Mouse (Mus musculus) midbrain, embryonic 16.5 days (tissue): ENCODE results near the gene Magi1. TPM values are rescaled to one million over a fixed set of nuclear protein-coding genes. Genes with fewer than 3 reads are reported as not detected.

Experiments
- ATAC-seq: fragments of 200-750 bp; cut with Nextera tagmentation; 2 replicates; pipeline ENCODE4 v1.8.0; 2017; ENCODE audit warnings: moderate TSS enrichment
- H3K27ac ChIP-seq: fragments of 300-500 bp; sonication (generic); 2 replicates; pipeline ENCODE4 v1.5.1; 2014; ENCODE audit warnings: mild to moderate bottlenecking, low read length, mixed read lengths
- H3K27me3 ChIP-seq: fragments of 300-500 bp; sonication (generic); 2 replicates; pipeline ENCODE4 v1.6.1; 2014; ENCODE audit warnings: low read depth, low read length, mixed read lengths; ENCODE audit not compliant: control insufficient read depth, insufficient read depth
- H3K36me3 ChIP-seq: fragments of 300-500 bp; sonication (generic); 2 replicates; pipeline ENCODE4 v1.6.1; 2014; ENCODE audit warnings: mild to moderate bottlenecking, low read length, moderate library complexity, mixed read lengths; ENCODE audit not compliant: control insufficient read depth, insufficient read depth
- H3K4me1 ChIP-seq: fragments of 300-500 bp; sonication (generic); 2 replicates; pipeline ENCODE4 v1.6.1; 2014; ENCODE audit warnings: mild to moderate bottlenecking, low read length, mixed read lengths; ENCODE audit not compliant: control insufficient read depth, insufficient read depth
- H3K4me2 ChIP-seq: fragments of 300-500 bp; sonication (generic); 2 replicates; pipeline ENCODE4 v1.6.1; 2014; ENCODE audit warnings: mild to moderate bottlenecking, low read length, mixed read lengths
- H3K4me3 ChIP-seq: fragments of 300-500 bp; sonication (generic); 2 replicates; pipeline ENCODE4 v1.5.1; 2014; ENCODE audit warnings: low read depth, mild to moderate bottlenecking, low read length, moderate library complexity, mixed read lengths
- H3K9ac ChIP-seq: fragments of 300-500 bp; sonication (generic); 2 replicates; pipeline ENCODE4 v1.6.1; 2014; ENCODE audit warnings: low read depth, low read length, mixed read lengths
- H3K9me3 ChIP-seq: fragments of 300-500 bp; sonication (generic); replicated peaks from 2 replicates; pipeline ENCODE4 v1.6.1; 2014; ENCODE audit warnings: mild to moderate bottlenecking, low read length, mixed read lengths; ENCODE audit not compliant: control insufficient read depth, poor library complexity, severe bottlenecking
- WGBS: fragments of 180-500 bp; shearing (Covaris S2); extraction: QIAGEN DNeasy Blood & Tissue Kit; methylation state at CpG from one replicate; pipeline ENCODE4 v1.1.7; 2014; 5-methylcytosine and 5-hydroxymethylcytosine counted together
- polyA plus RNA-seq: library from polyadenylated mRNA; unstranded; fragments of >200 nt; fragmentation: Nextera tagmentation; extraction: Ambion mirVana; gene quantifications from 2 replicates; pipeline ENCODE4 v1.2.1, GENCODE M21; 2015

Magi1 gene
- polyA plus RNA-seq, 1 experiment from 2014 or later: 34.6 TPM

DNA sequence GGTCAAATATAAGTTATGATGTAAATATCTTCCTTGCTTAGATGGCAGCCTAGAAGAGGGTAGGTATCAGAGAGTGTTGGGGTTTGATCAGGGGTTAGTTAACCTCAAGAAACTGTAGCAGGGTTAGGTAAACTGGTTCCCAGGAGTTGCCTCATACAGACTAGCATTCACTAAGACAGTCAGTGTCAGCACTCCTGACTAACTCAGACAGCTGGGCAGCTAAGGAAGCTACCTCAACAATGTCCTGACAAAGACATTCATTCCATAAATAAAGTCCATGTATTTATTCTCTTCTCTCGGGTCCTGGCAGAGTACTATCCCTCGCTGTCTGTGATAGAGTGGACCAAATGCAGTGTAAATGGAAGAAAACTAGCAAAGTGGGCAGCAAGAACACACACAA lies 45.1 kb downstream of the Magi1 start:
- H3K4me2 ChIP-seq: no peak overlapping the region
- no peak overlapping the region for H3K27ac ChIP-seq
- H3K36me3 ChIP-seq: no peaks in the 10 kb centered on the region
- H3K9ac ChIP-seq: no peak overlapping the region
- no peaks in the 10 kb centered on the region for H3K9me3 ChIP-seq
- H3K4me1 ChIP-seq: 0 out of 2 replicates have a peak, but pooled peaks cover 2% of the 10 kb centered on the region
- ATAC-seq: no peak
- no peak overlapping the region for H3K4me3 ChIP-seq
- no peaks in the 10 kb centered on the region for H3K27me3 ChIP-seq
- 87% methylated on average over 2 of the region's 2 CpGs for WGBS

DNA sequence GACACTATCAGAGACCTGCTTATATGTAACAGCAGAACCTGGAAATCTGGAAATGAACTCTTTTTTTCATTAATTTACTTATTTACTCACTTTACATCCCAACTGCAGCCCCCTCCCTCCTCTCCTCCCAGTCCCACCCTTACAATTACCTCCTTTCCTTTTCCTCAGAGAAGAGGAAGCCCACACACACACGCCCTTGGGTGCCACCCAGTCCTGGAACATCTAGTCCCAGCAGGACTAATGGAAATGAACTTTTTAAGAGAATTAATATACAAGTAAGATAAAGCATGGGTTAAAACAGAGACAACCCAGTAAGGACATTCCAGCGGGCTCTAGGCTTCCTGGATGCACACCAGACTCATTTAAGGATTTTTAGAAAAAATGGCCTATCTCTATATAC lies 46.8 kb downstream of the Magi1 start:
- Histone ChIP-seq H3K4me3 (no peak overlapping the region), H3K9ac (no peak overlapping the region), H3K27me3 (no peaks in the 10 kb centered on the region), H3K27ac (no peak overlapping the region), H3K4me2 (no peak overlapping the region), H3K4me1 (0 out of 2 replicates have a peak, but pooled peaks cover 2% of the 10 kb centered on the region), H3K9me3 (no peaks in the 10 kb centered on the region), H3K36me3 (no peaks in the 10 kb centered on the region)
- WGBS: 89% methylated on average over 2 of the region's 2 CpGs
- no peak for ATAC-seq

DNA sequence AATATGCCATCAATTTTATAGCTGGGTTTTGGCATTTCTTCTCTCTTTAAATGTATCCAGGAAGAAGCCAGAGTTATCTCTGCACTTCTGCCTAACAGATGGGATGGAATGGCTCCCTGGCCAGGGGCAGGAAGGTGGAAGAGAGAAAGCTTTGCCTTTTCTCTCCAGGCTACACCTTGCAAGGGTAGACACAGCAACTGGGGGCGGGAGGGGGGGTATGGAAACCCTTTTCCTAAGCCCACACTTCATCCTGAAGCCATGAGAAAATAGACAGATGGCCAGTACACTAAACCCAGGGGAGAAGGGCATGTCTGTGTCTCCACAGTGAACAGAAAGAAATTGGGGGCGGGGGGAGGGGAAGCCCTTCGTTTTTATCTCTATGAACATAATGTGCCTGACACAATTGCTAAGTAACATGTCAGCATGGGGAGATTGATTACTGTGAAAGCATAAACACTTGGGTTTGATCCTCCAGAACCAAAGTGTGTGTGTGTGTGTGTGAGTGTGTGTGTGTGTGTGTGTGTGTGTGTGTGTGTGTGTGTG lies 51.4 kb downstream of the Magi1 start:
- ATAC-seq: no peak
- Histone ChIP-seq H3K36me3 (no peaks in the 10 kb centered on the region), H3K27me3 (no peaks in the 10 kb centered on the region), H3K27ac (no peak overlapping the region), H3K9ac (no peak overlapping the region), H3K4me1 (0 out of 2 replicates have a peak, but pooled peaks cover 2% of the 10 kb centered on the region), H3K9me3 (no peaks in the 10 kb centered on the region), H3K4me2 (no peak overlapping the region), H3K4me3 (no peak overlapping the region)
- WGBS: 55% methylated on average over 3 of the region's 3 CpGs

DNA sequence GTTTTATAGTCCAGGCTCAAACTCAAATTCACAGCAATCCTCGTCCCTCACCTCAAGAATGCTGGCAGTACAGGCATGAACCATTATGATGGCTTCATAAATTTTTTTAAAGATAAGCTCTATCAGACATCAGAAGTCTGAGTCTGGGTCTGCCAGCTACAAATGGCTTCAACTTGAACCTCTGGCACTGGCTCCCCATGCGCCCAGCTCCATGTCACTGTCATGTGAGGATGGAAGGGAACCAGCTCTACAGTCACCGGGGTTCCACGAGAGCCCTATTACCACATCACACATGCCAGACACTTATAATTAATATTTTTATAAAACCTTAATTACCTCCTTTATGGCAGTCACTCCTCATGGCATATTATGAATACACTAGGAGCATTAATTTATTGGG lies 51.9 kb downstream of the Magi1 start:
- Histone ChIP-seq H3K4me2 (no peak overlapping the region), H3K9ac (no peak overlapping the region), H3K4me3 (no peak overlapping the region), H3K4me1 (0 out of 2 replicates have a peak, but pooled peaks cover 2% of the 10 kb centered on the region), H3K36me3 (no peaks in the 10 kb centered on the region), H3K27me3 (no peaks in the 10 kb centered on the region), H3K27ac (no peak overlapping the region), H3K9me3 (no peaks in the 10 kb centered on the region)
- 62% methylated on average over 4 of the region's 4 CpGs for WGBS
- ATAC-seq: no peak

DNA sequence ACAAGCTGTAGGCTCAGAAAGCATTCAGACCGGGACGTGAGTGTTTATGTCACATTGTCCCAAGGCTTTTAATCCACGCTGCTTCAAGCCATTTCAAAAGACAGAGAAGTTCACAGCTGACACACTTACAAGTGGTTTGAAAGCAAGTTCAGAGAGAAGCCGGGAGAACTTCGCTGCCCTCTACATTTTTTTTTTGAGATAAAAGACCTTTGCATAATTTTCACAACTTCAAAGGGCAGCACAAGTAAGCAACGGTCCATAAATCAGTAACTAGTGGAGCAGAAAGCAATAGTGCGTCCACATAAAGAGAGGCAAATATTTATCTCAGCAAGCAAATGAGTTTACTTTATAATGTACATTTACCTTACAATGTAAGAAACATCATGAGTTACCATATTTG lies 52.4 kb downstream of the Magi1 start:
- Histone ChIP-seq H3K27ac (no peak overlapping the region), H3K36me3 (no peaks in the 10 kb centered on the region), H3K4me1 (0 out of 2 replicates have a peak, but pooled peaks cover 2% of the 10 kb centered on the region), H3K9ac (no peak overlapping the region), H3K27me3 (no peaks in the 10 kb centered on the region), H3K4me2 (no peak overlapping the region), H3K9me3 (no peaks in the 10 kb centered on the region), H3K4me3 (no peak overlapping the region)
- WGBS: 16% methylated on average over 7 of the region's 7 CpGs
- ATAC-seq: no peak

DNA sequence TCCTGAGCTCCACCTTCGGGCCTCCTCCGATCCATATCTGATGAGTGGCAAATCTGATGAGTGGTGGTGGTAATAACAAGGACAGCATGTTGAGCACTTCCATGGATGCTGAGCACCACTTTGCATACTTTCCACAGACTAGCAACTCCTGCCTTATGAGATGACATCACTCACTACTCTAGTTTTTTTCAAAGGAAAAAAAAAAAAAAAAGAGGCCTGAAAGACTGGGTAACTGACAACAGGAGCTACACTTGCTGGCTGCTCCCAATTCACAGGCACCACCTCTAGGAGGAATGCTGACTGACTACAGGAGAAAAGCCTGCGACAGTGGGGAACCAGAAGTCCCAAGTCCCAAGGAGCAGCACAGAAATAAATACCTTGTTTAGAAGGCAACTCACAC lies 52.8 kb downstream of the Magi1 start:
- Histone ChIP-seq H3K4me3 (no peak overlapping the region), H3K36me3 (no peaks in the 10 kb centered on the region), H3K9ac (no peak overlapping the region), H3K4me2 (no peak overlapping the region), H3K4me1 (0 out of 2 replicates have a peak, but pooled peaks cover 2% of the 10 kb centered on the region), H3K9me3 (no peaks in the 10 kb centered on the region), H3K27me3 (no peaks in the 10 kb centered on the region), H3K27ac (no peak overlapping the region)
- ATAC-seq: no peak
- 50% methylated on average over 3 of the region's 3 CpGs for WGBS

DNA sequence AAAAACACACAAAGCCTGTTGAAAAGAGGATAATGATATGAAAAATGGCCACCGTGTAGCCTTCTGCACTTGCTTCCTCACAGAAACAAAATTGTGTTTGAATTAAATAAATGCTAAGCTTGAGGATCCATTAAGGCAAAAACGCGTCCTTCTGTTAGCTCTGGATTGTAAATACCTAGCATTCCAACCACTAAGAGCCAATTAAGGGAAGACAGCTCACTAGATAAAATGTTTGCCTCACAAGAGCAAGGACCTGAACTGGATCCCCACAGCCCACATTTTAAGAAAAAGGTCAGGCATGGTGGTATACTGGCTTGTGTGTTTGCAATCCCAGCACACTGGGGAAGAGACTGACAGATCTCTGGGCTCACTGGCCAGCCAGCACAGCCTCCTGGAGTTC lies 53.6 kb downstream of the Magi1 start:
- no peaks in the 10 kb centered on the region for H3K27me3 ChIP-seq
- ATAC-seq: no peak
- H3K36me3 ChIP-seq: no peaks in the 10 kb centered on the region
- no peaks in the 10 kb centered on the region for H3K9me3 ChIP-seq
- 0 out of 2 replicates have a peak, but pooled peaks cover 2% of the 10 kb centered on the region for H3K4me1 ChIP-seq
- 76% methylated on average over 3 of the region's 3 CpGs for WGBS
- no peak overlapping the region for H3K27ac ChIP-seq
- H3K4me2 ChIP-seq: no peak overlapping the region
- no peak overlapping the region for H3K9ac ChIP-seq
- H3K4me3 ChIP-seq: no peak overlapping the region

DNA sequence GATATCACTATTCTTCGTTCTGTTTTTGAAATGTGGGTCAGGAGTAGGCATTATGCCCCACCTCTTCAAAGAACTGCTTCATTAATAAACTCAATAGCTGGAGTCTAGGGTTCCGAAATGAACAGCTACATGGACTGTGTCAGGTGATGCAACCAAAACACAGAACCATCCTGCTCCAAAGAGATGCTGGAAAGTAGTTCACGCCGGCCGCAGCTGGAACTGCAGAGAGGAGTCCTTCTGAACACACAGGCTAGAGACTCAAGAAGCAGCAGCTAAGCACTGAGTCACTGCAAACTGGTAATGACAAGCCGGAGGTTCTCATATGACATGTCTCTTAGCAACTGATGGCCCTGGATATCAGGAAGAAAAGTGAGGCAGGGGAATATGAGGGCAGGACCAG lies 57.5 kb downstream of the Magi1 start:
- H3K27ac ChIP-seq: no peak overlapping the region
- whole genome bisulfite sequencing: 82% methylated on average over 6 of the region's 6 CpGs
- no peak overlapping the region for H3K4me2 ChIP-seq
- H3K27me3 ChIP-seq: no peaks in the 10 kb centered on the region
- H3K4me1 ChIP-seq: 0 out of 2 replicates have a peak, but pooled peaks cover under 1% of the 10 kb centered on the region
- no peak for ATAC-seq
- H3K9me3 ChIP-seq: no peaks in the 10 kb centered on the region
- no peaks in the 10 kb centered on the region for H3K36me3 ChIP-seq
- H3K9ac ChIP-seq: no peak overlapping the region
- no peak overlapping the region for H3K4me3 ChIP-seq

DNA sequence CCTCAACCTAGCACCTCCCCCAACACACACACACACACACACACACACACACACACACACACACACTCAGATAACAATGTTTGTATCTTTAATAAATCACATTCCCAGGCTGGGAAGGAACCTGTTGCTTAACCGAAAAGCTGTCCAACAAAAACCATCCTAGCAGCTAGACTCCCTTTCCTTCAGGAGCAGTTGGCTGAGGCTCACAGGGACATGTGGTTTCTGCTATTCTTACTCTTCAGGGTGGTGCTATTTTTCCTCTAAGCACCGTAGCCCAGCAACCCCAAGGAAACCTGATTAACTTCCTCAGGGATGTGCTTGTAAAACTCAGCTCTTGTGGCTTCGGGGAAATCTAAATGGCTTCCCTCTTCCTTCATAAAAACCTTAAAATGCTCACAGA lies 57.9 kb downstream of the Magi1 start:
- ATAC-seq: no peak
- Histone ChIP-seq H3K27ac (no peak overlapping the region), H3K4me3 (no peak overlapping the region), H3K4me1 (no peaks in the 10 kb centered on the region), H3K27me3 (no peaks in the 10 kb centered on the region), H3K9ac (no peak overlapping the region), H3K36me3 (no peaks in the 10 kb centered on the region), H3K4me2 (no peak overlapping the region), H3K9me3 (no peaks in the 10 kb centered on the region)
- WGBS: 50% methylated on average over 3 of the region's 3 CpGs
